Mouse (Mus musculus) left cerebral cortex, postnatal 10 days (tissue): ENCODE results near the gene Hsd17b10. TPM values are rescaled to one million over a fixed set of nuclear protein-coding genes. Genes with fewer than 3 reads are reported as not detected.
A peak's percentile ranks its signal among the peaks of the same experiment; 100 is the strongest.

Experiments
- DNase-seq, 2 experiments: peaks; one replicate each; pipeline ENCODE4 v3.0.0; 2021 to 2022; ENCODE audit warnings: low spot score in 2 of 2, mixed read lengths in 1 of 2; ENCODE audit errors: extremely low spot score in 1 of 2
- intact Hi-C: fragments of 180-260 bp; cut with DNase I; formaldehyde crosslinking; loops from one replicate; pipeline ENCODE4 v1.15.1; 2025
- total RNA-seq, 2 experiments: library from RNA; stranded (reverse); gene quantifications; 2 replicates each; pipeline ENCODE4 v1.2.3; 2021

The Hsd17b10 gene
- 10 to 100 TPM; 39.6 to 45.3 TPM for total RNA-seq

- intact Hi-C loops = no loop called here
- peak; percentile 50 to 91 for DNase-seq
These were observed at the start of gene Hsd17b10 for GRCm38 (mm10) chrX:152001737-152002710. TSS of gene Hsd17b10 (plus strand) at chrX:152001845.

GRCm38 (mm10) chrX:151999006-151999710, 2.5 kb upstream of the Hsd17b10 start:
- no peak for DNase-seq
- intact Hi-C loops = no loop called here

GRCm38 (mm10) chrX:152001182-152001684, 412 bp upstream of the Hsd17b10 start:
- intact Hi-C loops = no loop called here

GRCm38 (mm10) chrX:152002865-152003264, 1.2 kb downstream of the Hsd17b10 start:
- DNase-seq = no peak
- intact Hi-C loops = no loop called here

More at GRCm38 (mm10) chrX:152001182-152001684, 412 bp upstream of the Hsd17b10 start:
- DNase-seq = no peak

GRCm38 (mm10) chrX:152007863-152008262, 6.2 kb downstream of the Hsd17b10 start:
- no peak for DNase-seq
- intact Hi-C loops = no loop called here

- intact Hi-C loops = loop anchor here (5.0 kb wide), 2 partner anchors 68 to 132 kb away; no protein-coding TSS in a partner anchor
- DNase-seq = no peak
These were observed 14.1 kb downstream of the Hsd17b10 start for GRCm38 (mm10) chrX:152015752-152016150.

- peak; percentile 92 to 93 for DNase-seq
- intact Hi-C loops = loop anchor here (5.0 kb wide), 2 partner anchors 69 to 131 kb away; no protein-coding TSS in a partner anchor
These were observed 14.8 kb downstream of the Hsd17b10 start, which contains the start of the genes Ribc1 and Smc1a for GRCm38 (mm10) chrX:152016151-152017145. TSS of gene Ribc1 (minus strand) at chrX:152016295. TSS of gene Smc1a (plus strand) at chrX:152016428.

- intact Hi-C loops = loop anchor here (5.0 kb wide), 2 partner anchors 70 to 130 kb away; no protein-coding TSS in a partner anchor
- DNase-seq = no peak
These were observed 15.5 kb downstream of the Hsd17b10 start for GRCm38 (mm10) chrX:152017186-152017585.

- intact Hi-C loops = loop anchor here (5.0 kb wide), 2 partner anchors 72 to 128 kb away; no protein-coding TSS in a partner anchor
- no peak for DNase-seq
These were observed 17.6 kb downstream of the Hsd17b10 start for GRCm38 (mm10) chrX:152019294-152019693.

- intact Hi-C loops = no loop called here
- DNase-seq = no peak
These were observed 38.2 kb downstream of the Hsd17b10 start for GRCm38 (mm10) chrX:152039865-152040264.

GRCm38 (mm10) chrX:152047230-152047629, 45.6 kb downstream of the Hsd17b10 start:
- no peak for DNase-seq
- intact Hi-C loops = loop anchor here (5.0 kb wide), 1 partner anchor 100 kb away; no protein-coding TSS in a partner anchor

GRCm38 (mm10) chrX:152052546-152052945, 50.9 kb downstream of the Hsd17b10 start:
- DNase-seq = no peak
- intact Hi-C loops = no loop called here

Other genes with a start within 250 kb of the Hsd17b10 start
- gene Huwe1, start 201.0 kb upstream of the Hsd17b10 start, total RNA-seq = 100 to 1,000 TPM; 276 to 284 TPM
- not detected for gene Ribc1, start 14.4 kb downstream of the Hsd17b10 start, total RNA-seq
- gene Smc1a, start 14.6 kb downstream of the Hsd17b10 start, total RNA-seq = 10 to 100 TPM; 46.8 to 48.2 TPM
- gene Iqsec2, start 142.4 kb downstream of the Hsd17b10 start, total RNA-seq = 100 to 1,000 TPM; 105 to 110 TPM
- gene Kdm5c, start 231.2 kb downstream of the Hsd17b10 start, total RNA-seq = 10 to 100 TPM; 55.0 to 70.7 TPM